Mouse (Mus musculus) embryonic facial prominence, embryonic 12.5 days (tissue): ENCODE results near the gene Fhdc1. TPM values are rescaled to one million over a fixed set of nuclear protein-coding genes. Genes with fewer than 3 reads are reported as not detected.

Source experiments
- ATAC-seq: fragments of 200-750 bp; cut with Nextera tagmentation; 2 replicates; pipeline ENCODE4 v1.8.0; 2017; ENCODE audit not compliant: insufficient number of reproducible peaks, insufficient read depth, low FRiP score, low TSS enrichment
- H3K27ac ChIP-seq: fragments of 300-500 bp; sonication (generic); 2 replicates; pipeline ENCODE4 v1.5.1; 2016; ENCODE audit warnings: mild to moderate bottlenecking
- H3K27me3 ChIP-seq: fragments of 300-500 bp; sonication (generic); 2 replicates; pipeline ENCODE4 v1.6.1; 2016; ENCODE audit warnings: mild to moderate bottlenecking, moderate library complexity
- H3K36me3 ChIP-seq: fragments of 300-500 bp; sonication (generic); 2 replicates; pipeline ENCODE4 v1.6.1; 2016; ENCODE audit warnings: mild to moderate bottlenecking
- H3K4me1 ChIP-seq: fragments of 300-500 bp; sonication (generic); 2 replicates; pipeline ENCODE4 v1.6.1; 2016
- H3K4me2 ChIP-seq: fragments of 300-500 bp; sonication (generic); replicated peaks from 2 replicates; pipeline ENCODE4 v1.6.1; 2016; ENCODE audit warnings: mild to moderate bottlenecking, moderate library complexity
- H3K4me3 ChIP-seq: fragments of 300-500 bp; sonication (generic); 2 replicates; pipeline ENCODE4 v1.5.1; 2016; ENCODE audit warnings: mild to moderate bottlenecking
- H3K9ac ChIP-seq: fragments of 300-500 bp; sonication (generic); 2 replicates; pipeline ENCODE4 v1.6.1; 2016; ENCODE audit warnings: mild to moderate bottlenecking, moderate library complexity
- H3K9me3 ChIP-seq: fragments of 300-500 bp; sonication (generic); 2 replicates; pipeline ENCODE4 v1.6.1; 2016; ENCODE audit warnings: mild to moderate bottlenecking, moderate library complexity
- WGBS: fragments of 180-500 bp; shearing (Covaris S2); methylation state at CpG from one replicate; pipeline ENCODE4 v1.1.7; 2016; 5-methylcytosine and 5-hydroxymethylcytosine counted together
- polyA plus RNA-seq: library from polyadenylated mRNA; unstranded; fragments of >200 nt; fragmentation: Nextera tagmentation; extraction: Ambion mirVana; gene quantifications from 2 replicates; pipeline ENCODE4 v1.2.1, GENCODE M21; 2016

Fhdc1 gene
- polyA plus RNA-seq, 1 experiment from 2014 or later = 6.6 TPM

GRCm38 (mm10) chr3:84430152-84430551 is 50.1 kb downstream of the Fhdc1 start:
- Histone ChIP-seq H3K4me2 (no peak overlapping the region), H3K27me3 (no peaks in the 10 kb centered on the region), H3K9ac (no peak overlapping the region), H3K4me3 (no peak overlapping the region), H3K9me3 (no peaks in the 10 kb centered on the region), H3K36me3 (no peaks in the 10 kb centered on the region), H3K27ac (no peak overlapping the region), H3K4me1 (peaks cover 13% of the 10 kb centered on the region)
- no peak for ATAC-seq
- 46% methylated on average over 2 of the region's 2 CpGs for WGBS

DNA sequence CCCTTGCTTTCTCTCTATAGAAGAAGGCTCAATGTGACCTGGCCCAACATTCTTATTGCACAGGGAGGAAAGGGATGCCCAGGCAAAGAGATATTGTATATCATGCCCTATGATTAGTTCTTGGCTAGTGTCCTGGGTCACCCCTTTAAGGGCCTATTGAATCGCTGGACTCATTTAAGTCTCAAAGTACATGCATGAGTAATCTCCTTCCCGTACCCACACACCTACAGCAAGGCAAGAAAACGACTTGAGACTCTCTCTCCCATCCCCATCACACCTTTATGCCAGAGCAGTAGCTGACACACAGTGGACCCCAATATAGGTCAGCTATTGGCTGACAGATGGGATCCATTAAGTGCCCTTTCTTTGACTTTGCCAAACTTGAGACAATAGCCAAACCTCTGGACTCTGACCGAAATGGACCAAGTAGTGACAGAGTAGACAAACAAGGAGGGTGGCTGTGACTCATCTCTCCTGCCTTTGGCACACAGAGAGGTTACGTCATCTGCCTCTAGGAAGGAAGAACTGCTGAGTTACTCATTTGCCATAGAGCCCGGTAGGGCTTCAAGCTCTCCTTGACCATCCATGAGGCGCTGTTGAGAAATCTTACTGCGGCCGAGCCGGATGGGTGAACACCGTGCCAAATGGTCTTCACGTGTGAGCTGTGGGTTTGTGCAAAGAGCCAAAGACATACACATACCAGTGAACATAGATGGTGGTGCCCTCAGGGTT is 51.1 kb downstream of the Fhdc1 start:
- Histone ChIP-seq H3K27me3 (no peaks in the 10 kb centered on the region), H3K9me3 (no peaks in the 10 kb centered on the region), H3K4me2 (no peak overlapping the region), H3K9ac (no peak overlapping the region), H3K4me3 (no peak overlapping the region), H3K27ac (no peak overlapping the region), H3K36me3 (no peaks in the 10 kb centered on the region), H3K4me1 (peaks cover 9% of the 10 kb centered on the region; the same call in 1 of the 2 replicates)
- WGBS = 91% methylated on average over 12 of the region's 12 CpGs
- no peak for ATAC-seq

GRCm38 (mm10) chr3:84427779-84428178 is 52.5 kb downstream of the Fhdc1 start:
- 84% methylated on average over 5 of the region's 5 CpGs for WGBS
- H3K9me3 ChIP-seq = no peaks in the 10 kb centered on the region
- no peak overlapping the region for H3K27ac ChIP-seq
- H3K27me3 ChIP-seq = no peaks in the 10 kb centered on the region
- no peak overlapping the region for H3K9ac ChIP-seq
- no peaks in the 10 kb centered on the region for H3K36me3 ChIP-seq
- H3K4me2 ChIP-seq = no peak overlapping the region
- peaks cover 9% of the 10 kb centered on the region; the same call in 1 of the 2 replicates for H3K4me1 ChIP-seq
- no peak for ATAC-seq
- no peak overlapping the region for H3K4me3 ChIP-seq

- Histone ChIP-seq H3K27ac (no peak overlapping the region), H3K4me3 (no peak overlapping the region), H3K9me3 (no peaks in the 10 kb centered on the region), H3K4me2 (no peak overlapping the region), H3K4me1 (no peaks in the 10 kb centered on the region), H3K27me3 (no peaks in the 10 kb centered on the region), H3K9ac (no peak overlapping the region), H3K36me3 (no peaks in the 10 kb centered on the region)
- no peak for ATAC-seq
- 72% methylated on average over 5 of the region's 5 CpGs for WGBS
These were observed 57.9 kb downstream of the Fhdc1 start for GRCm38 (mm10) chr3:84422340-84422739.

GRCm38 (mm10) chr3:84413868-84414267 is 66.4 kb downstream of the Fhdc1 start:
- no peak overlapping the region for H3K4me3 ChIP-seq
- H3K27me3 ChIP-seq = no peaks in the 10 kb centered on the region
- ATAC-seq = no peak
- H3K36me3 ChIP-seq = no peaks in the 10 kb centered on the region
- no peak overlapping the region for H3K9ac ChIP-seq
- peaks cover 12% of the 10 kb centered on the region for H3K4me1 ChIP-seq
- no peak overlapping the region for H3K4me2 ChIP-seq
- H3K9me3 ChIP-seq = no peaks in the 10 kb centered on the region
- H3K27ac ChIP-seq = peak overlapping the region; percentile 11; the same call in 1 of the 2 replicates
- 78% methylated on average over 4 of the region's 4 CpGs for WGBS

DNA sequence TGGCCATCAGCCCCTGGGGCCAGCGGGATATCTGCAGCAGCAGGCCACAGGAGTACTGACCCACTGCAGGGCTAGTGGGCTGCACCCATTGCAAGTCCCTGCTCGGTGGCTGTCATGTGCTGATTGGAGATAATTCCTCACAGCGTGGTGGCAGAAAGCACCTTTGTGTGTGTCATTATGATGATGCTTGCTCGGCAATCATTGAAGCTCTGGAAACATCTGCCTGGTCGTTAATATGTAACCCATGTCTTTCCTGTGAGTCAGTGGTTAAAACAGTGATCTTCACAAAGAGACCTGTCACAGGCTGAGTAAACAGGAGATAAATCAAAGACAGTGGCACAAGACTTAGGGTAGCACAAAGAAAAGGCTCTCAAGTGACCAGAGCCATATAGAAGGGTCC is 67.3 kb downstream of the Fhdc1 start:
- no peak for ATAC-seq
- Histone ChIP-seq H3K9ac (no peak overlapping the region), H3K9me3 (no peaks in the 10 kb centered on the region), H3K27ac (no peak overlapping the region), H3K36me3 (no peaks in the 10 kb centered on the region), H3K27me3 (no peaks in the 10 kb centered on the region), H3K4me1 (peaks cover 12% of the 10 kb centered on the region), H3K4me3 (no peak overlapping the region), H3K4me2 (no peak overlapping the region)
- 73% methylated on average over 5 of the region's 5 CpGs for WGBS

- Histone ChIP-seq H3K27me3 (no peaks in the 10 kb centered on the region), H3K27ac (no peak overlapping the region), H3K36me3 (no peaks in the 10 kb centered on the region), H3K9ac (no peak overlapping the region), H3K4me3 (no peak overlapping the region), H3K4me2 (no peak overlapping the region), H3K9me3 (no peaks in the 10 kb centered on the region), H3K4me1 (peaks cover 15% of the 10 kb centered on the region)
- 54% methylated on average over 3 of the region's 3 CpGs for WGBS
- no peak for ATAC-seq
These were observed 70.8 kb downstream of the Fhdc1 start for GRCm38 (mm10) chr3:84409474-84409862.

- H3K4me1 ChIP-seq = peaks cover 15% of the 10 kb centered on the region
- H3K9ac ChIP-seq = no peak overlapping the region
- no peak for ATAC-seq
- H3K27ac ChIP-seq = no peak overlapping the region
- H3K36me3 ChIP-seq = no peaks in the 10 kb centered on the region
- no peak overlapping the region for H3K4me3 ChIP-seq
- H3K27me3 ChIP-seq = no peaks in the 10 kb centered on the region
- no peak overlapping the region for H3K4me2 ChIP-seq
- H3K9me3 ChIP-seq = no peaks in the 10 kb centered on the region
- WGBS = 40% methylated on average over 13 of the region's 13 CpGs
These were observed 71.3 kb downstream of the Fhdc1 start for GRCm38 (mm10) chr3:84408756-84409473.

DNA sequence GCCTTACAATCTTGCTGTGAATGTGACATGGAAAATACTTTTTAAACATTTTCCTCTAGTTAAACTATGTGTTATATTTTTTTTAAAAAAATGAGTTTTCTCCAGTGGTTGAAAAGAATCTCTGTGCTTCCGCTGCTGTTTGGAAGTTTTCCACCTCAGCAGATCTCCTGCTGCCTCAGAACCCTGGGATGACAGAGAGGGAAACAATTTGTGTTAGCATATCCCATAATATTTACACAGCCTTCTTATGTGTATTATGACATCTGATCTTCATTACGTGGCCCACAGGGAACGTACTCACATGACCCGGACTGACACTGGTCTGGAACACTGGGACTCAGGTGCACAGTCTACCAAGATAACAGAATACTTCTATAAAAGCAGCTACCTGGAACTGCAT is 74.7 kb downstream of the Fhdc1 start:
- WGBS = 57% methylated on average over 4 of the region's 4 CpGs
- no peak overlapping the region for H3K4me3 ChIP-seq
- H3K27ac ChIP-seq = no peak overlapping the region
- no peak overlapping the region for H3K4me2 ChIP-seq
- H3K27me3 ChIP-seq = no peaks in the 10 kb centered on the region
- no peaks in the 10 kb centered on the region for H3K9me3 ChIP-seq
- ATAC-seq = no peak
- H3K36me3 ChIP-seq = no peaks in the 10 kb centered on the region
- H3K4me1 ChIP-seq = peaks cover 8% of the 10 kb centered on the region
- no peak overlapping the region for H3K9ac ChIP-seq

GRCm38 (mm10) chr3:84403389-84403788 is 76.8 kb downstream of the Fhdc1 start:
- no peak overlapping the region for H3K4me3 ChIP-seq
- H3K4me1 ChIP-seq = peaks cover 2% of the 10 kb centered on the region; the same call in 1 of the 2 replicates
- H3K36me3 ChIP-seq = no peaks in the 10 kb centered on the region
- H3K4me2 ChIP-seq = no peak overlapping the region
- no peak for ATAC-seq
- H3K27me3 ChIP-seq = no peaks in the 10 kb centered on the region
- 35% methylated on average over 5 of the region's 5 CpGs for WGBS
- no peaks in the 10 kb centered on the region for H3K9me3 ChIP-seq
- H3K27ac ChIP-seq = no peak overlapping the region
- no peak overlapping the region for H3K9ac ChIP-seq

- Histone ChIP-seq H3K4me2 (no peak overlapping the region), H3K36me3 (no peaks in the 10 kb centered on the region), H3K27ac (no peak overlapping the region), H3K4me3 (no peak overlapping the region), H3K9me3 (no peaks in the 10 kb centered on the region), H3K9ac (no peak overlapping the region), H3K27me3 (no peaks in the 10 kb centered on the region), H3K4me1 (peaks cover 2% of the 10 kb centered on the region; the same call in 1 of the 2 replicates)
- 51% methylated on average over 2 of the region's 2 CpGs for WGBS
- no peak for ATAC-seq
These were observed 77.5 kb downstream of the Fhdc1 start for GRCm38 (mm10) chr3:84402716-84403115.

- Histone ChIP-seq H3K9ac (no peak overlapping the region), H3K4me3 (no peak overlapping the region), H3K4me1 (no peaks in the 10 kb centered on the region), H3K9me3 (no peaks in the 10 kb centered on the region), H3K27ac (no peak overlapping the region), H3K36me3 (no peaks in the 10 kb centered on the region), H3K27me3 (no peaks in the 10 kb centered on the region), H3K4me2 (no peak overlapping the region)
- 65% methylated on average over 4 of the region's 4 CpGs for WGBS
- no peak for ATAC-seq
These were observed 82.3 kb downstream of the Fhdc1 start for GRCm38 (mm10) chr3:84397976-84398375.
